In genomic region chr2:28143417-28144045, GRCm38 (mm10) we compare ENCODE assay signal across 35 mouse cellular contexts. TPM values are rescaled to one million over a fixed set of nuclear protein-coding genes. Genes with fewer than 3 reads are reported as not detected.
DNase-seq lines count a peak whose midpoint lies in the region; ATAC-seq lines count a peak whose summit lies in the region.
"Had no signal": no experiment of that assay in that cellular context is flagged by ENCODE, and none has a peak within 500 bp of the region (broad histone marks: within the 10 kb centered on the region; RNA-seq: fewer than 3 reads in every experiment).

No protein-coding gene starts in this region.

- H3K27me3 ChIP-seq in hindbrain, embryonic 12.5 days: no peaks in the 10 kb centered on the region
- H3K27me3 ChIP-seq in hindbrain, embryonic 16.5 days (replicated peaks; ENCODE audit: control insufficient read depth, insufficient read depth, low read length): no peaks in the 10 kb centered on the region
- H3K27me3 ChIP-seq in neural tube, embryonic 11.5 days (ENCODE audit: control insufficient read depth, insufficient read depth, low read length): no peaks in the 10 kb centered on the region
- no peaks in the 10 kb centered on the region for H3K27me3 ChIP-seq in neural tube, embryonic 15.5 days (replicated peaks)
- no peaks in the 10 kb centered on the region for H3K27me3 ChIP-seq in embryonic facial prominence, embryonic 10.5 days (replicated peaks; ENCODE audit: low read depth, poor library complexity, severe bottlenecking)
- H3K27me3 ChIP-seq: forebrain, embryonic 15.5 days; limb, embryonic 12.5 days; lung, embryonic 15.5 days had no signal

- WGBS in hindbrain, embryonic 12.5 days: 63% methylated on average over 13 of the region's 13 CpGs
- WGBS in hindbrain, embryonic 16.5 days: 65% methylated on average over 13 of the region's 13 CpGs
- 57% methylated on average over 13 of the region's 13 CpGs for WGBS in neural tube, embryonic 11.5 days
- 59% methylated on average over 13 of the region's 13 CpGs for WGBS in neural tube, embryonic 15.5 days
- 66% methylated on average over 13 of the region's 13 CpGs for WGBS in embryonic facial prominence, embryonic 10.5 days

- no peak overlapping the region for H3K9ac ChIP-seq in hindbrain, embryonic 12.5 days
- H3K9ac ChIP-seq in hindbrain, embryonic 16.5 days (ENCODE audit: low read depth, low read length): no peak overlapping the region
- H3K9ac ChIP-seq in neural tube, embryonic 11.5 days (ENCODE audit: low read length): no peak overlapping the region
- no peak overlapping the region for H3K9ac ChIP-seq in neural tube, embryonic 15.5 days (replicated peaks)
- H3K9ac ChIP-seq: forebrain, embryonic 15.5 days; heart, embryonic 12.5 days; limb, embryonic 12.5 days; lung, embryonic 15.5 days had no signal

- no peak overlapping the region for H3K4me3 ChIP-seq in hindbrain, embryonic 12.5 days
- H3K4me3 ChIP-seq in hindbrain, embryonic 16.5 days (ENCODE audit: low read length): no peak overlapping the region
- no peak overlapping the region for H3K4me3 ChIP-seq in neural tube, embryonic 11.5 days (ENCODE audit: low read depth, low read length)
- H3K4me3 ChIP-seq in neural tube, embryonic 15.5 days (replicated peaks): no peak overlapping the region
- no peak overlapping the region for H3K4me3 ChIP-seq in embryonic facial prominence, embryonic 10.5 days
- H3K4me3 ChIP-seq: forebrain, embryonic 15.5 days; gastrocnemius, adult 2 months; heart, embryonic 12.5 days; limb, embryonic 12.5 days; lung, embryonic 15.5 days had no signal

- no peak overlapping the region for H3K4me2 ChIP-seq in hindbrain, embryonic 12.5 days (replicated peaks)
- H3K4me2 ChIP-seq in hindbrain, embryonic 16.5 days (ENCODE audit: low read length): no peak overlapping the region
- H3K4me2 ChIP-seq in neural tube, embryonic 11.5 days (ENCODE audit: low read depth): no peak overlapping the region
- no peak overlapping the region for H3K4me2 ChIP-seq in neural tube, embryonic 15.5 days
- H3K4me2 ChIP-seq: forebrain, embryonic 15.5 days; heart, embryonic 12.5 days; limb, embryonic 12.5 days; liver, embryonic 11.5 days; lung, embryonic 15.5 days; midbrain, embryonic 11.5 days had no signal

- H3K36me3 ChIP-seq in hindbrain, embryonic 12.5 days: no peaks in the 10 kb centered on the region
- H3K36me3 ChIP-seq in hindbrain, embryonic 16.5 days (ENCODE audit: control insufficient read depth, insufficient read depth, low read length): no peaks in the 10 kb centered on the region
- no peaks in the 10 kb centered on the region for H3K36me3 ChIP-seq in neural tube, embryonic 11.5 days (ENCODE audit: control insufficient read depth, insufficient read depth, low read length)
- H3K36me3 ChIP-seq in neural tube, embryonic 15.5 days: no peaks in the 10 kb centered on the region
- H3K36me3 ChIP-seq in embryonic facial prominence, embryonic 10.5 days (replicated peaks): no peaks in the 10 kb centered on the region
- H3K36me3 ChIP-seq: forebrain, embryonic 15.5 days; heart, embryonic 12.5 days; limb, embryonic 12.5 days; lung, embryonic 15.5 days had no signal

- H3K27ac ChIP-seq in hindbrain, embryonic 12.5 days: peak overlapping the region; percentile 30; the same call in 1 of the 2 replicates
- H3K27ac ChIP-seq in hindbrain, embryonic 16.5 days (ENCODE audit: low read depth, low read length): no peak overlapping the region
- H3K27ac ChIP-seq in neural tube, embryonic 11.5 days (ENCODE audit: low read depth, low read length): no peak overlapping the region
- no peak overlapping the region for H3K27ac ChIP-seq in neural tube, embryonic 15.5 days (replicated peaks)
- H3K27ac ChIP-seq in embryonic facial prominence, embryonic 10.5 days (replicated peaks): peak overlapping the region; percentile 40; the same call in 1 of the 2 replicates
- H3K27ac ChIP-seq: forebrain, embryonic 15.5 days; gastrocnemius, adult 2 months; limb, embryonic 12.5 days; lung, embryonic 15.5 days; stomach, postnatal 0 days had no signal

- ATAC-seq in hindbrain, embryonic 12.5 days (ENCODE audit: low FRiP score): no peak
- ATAC-seq in hindbrain, embryonic 16.5 days: no peak
- ATAC-seq in neural tube, embryonic 11.5 days (ENCODE audit: insufficient read depth, low FRiP score, low TSS enrichment): no peak
- no peak for ATAC-seq in neural tube, embryonic 15.5 days (ENCODE audit: low FRiP score)
- ATAC-seq: activated CD4-positive, CD25-positive, alpha-beta regulatory T cell, adult 4 months; forebrain, embryonic 15.5 days had no signal

- peak; percentile 43 for DNase-seq in neural tube, embryonic 11.5 days (ENCODE audit: low spot score)
- DNase-seq in embryonic facial prominence, embryonic 10.5 days (ENCODE audit: low spot score): no peak
- no peak for DNase-seq in frontal cortex, adult 2 months (ENCODE audit: extremely low spot score in 1 of 2, low spot score in 1 of 2)
- DNase-seq in heart, adult 8-10 months (ENCODE audit: low spot score): no peak
- DNase-seq: adrenal gland, adult 2 months; B cell, adult 2 months; cerebellum, adult 18-20 months; cerebellum, postnatal 14 days; gastrocnemius, adult 2 months; gastrocnemius, postnatal 36 days; heart, postnatal 4 days; kidney, adult 11 months; kidney, postnatal 14 days; right cerebral cortex, postnatal 4 days; thymus, adult 18-20 months; thymus, postnatal 25 days had no signal

- no peaks in the 10 kb centered on the region for H3K9me3 ChIP-seq in hindbrain, embryonic 12.5 days (replicated peaks)
- H3K9me3 ChIP-seq in hindbrain, embryonic 16.5 days (ENCODE audit: control insufficient read depth, low read length): no peaks in the 10 kb centered on the region
- H3K9me3 ChIP-seq in neural tube, embryonic 11.5 days (ENCODE audit: control insufficient read depth, low read length): no peaks in the 10 kb centered on the region
- no peaks in the 10 kb centered on the region for H3K9me3 ChIP-seq in neural tube, embryonic 15.5 days (replicated peaks)
- 0 out of 2 replicates have a peak, but pooled peaks cover 4% of the 10 kb centered on the region for H3K9me3 ChIP-seq in embryonic facial prominence, embryonic 10.5 days
- H3K9me3 ChIP-seq: forebrain, embryonic 15.5 days; limb, embryonic 12.5 days; lung, embryonic 15.5 days had no signal

- peaks cover 31% of the 10 kb centered on the region for H3K4me1 ChIP-seq in hindbrain, embryonic 12.5 days
- peaks cover 2% of the 10 kb centered on the region for H3K4me1 ChIP-seq in hindbrain, embryonic 16.5 days (ENCODE audit: control insufficient read depth, insufficient read depth, low read depth, low read length)
- peaks cover 4% of the 10 kb centered on the region; the same call in 1 of the 2 replicates for H3K4me1 ChIP-seq in neural tube, embryonic 11.5 days (ENCODE audit: control insufficient read depth, insufficient read depth, low read length)
- peaks cover 12% of the 10 kb centered on the region for H3K4me1 ChIP-seq in neural tube, embryonic 15.5 days
- peaks cover 40% of the 10 kb centered on the region for H3K4me1 ChIP-seq in embryonic facial prominence, embryonic 10.5 days

RNA-seq across cellular contexts. Expression of gene Olfm1, which starts 49.3 kb away (rescaled TPM):
- polyA plus RNA-seq in hindbrain, embryonic 12.5 days (2016; fragmentation: Nextera tagmentation; extraction: Ambion mirVana): 189 and 191 TPM in 2 replicates
- 320 and 328 TPM in 2 replicates for polyA plus RNA-seq in hindbrain, embryonic 16.5 days (2015; fragmentation: Nextera tagmentation; extraction: Ambion mirVana)
- polyA plus RNA-seq in neural tube, embryonic 11.5 days (2014; fragmentation: Nextera tagmentation; extraction: Ambion mirVana): 111 and 118 TPM in 2 replicates
- polyA plus RNA-seq in neural tube, embryonic 15.5 days (2015; fragmentation: Nextera tagmentation; extraction: Ambion mirVana): 296 and 363 TPM in 2 replicates
- 16.8 and 20.4 TPM in 2 replicates for polyA plus RNA-seq in embryonic facial prominence, embryonic 10.5 days (2016; fragmentation: Nextera tagmentation; extraction: Ambion mirVana)
- polyA plus RNA-seq in frontal cortex, adult 2 months (2012; rRNA removed): 1,241 and 1,286 TPM in 2 replicates
- total RNA-seq in heart, adult 8-10 months (2022): 10 to 100 TPM in 3 of 4 experiments, 1 to 10 TPM in 1; 7.3 to 10.8 (median 10.6) TPM

RNA-seq across cellular contexts. Expression of gene Fcnb, which starts 58.8 kb away (rescaled TPM):
- 0.46 and 0.66 TPM in 2 replicates for polyA plus RNA-seq in hindbrain, embryonic 12.5 days (2016; fragmentation: Nextera tagmentation; extraction: Ambion mirVana)
- not detected in 2 replicates for polyA plus RNA-seq in hindbrain, embryonic 16.5 days (2015; fragmentation: Nextera tagmentation; extraction: Ambion mirVana)
- polyA plus RNA-seq in neural tube, embryonic 11.5 days (2014; fragmentation: Nextera tagmentation; extraction: Ambion mirVana): 0.28 TPM in 1 of 2 replicates, not detected in the other
- polyA plus RNA-seq in neural tube, embryonic 15.5 days (2015; fragmentation: Nextera tagmentation; extraction: Ambion mirVana): 0.52 TPM in 1 of 2 replicates, not detected in the other
- not detected in 2 replicates for polyA plus RNA-seq in embryonic facial prominence, embryonic 10.5 days (2016; fragmentation: Nextera tagmentation; extraction: Ambion mirVana)
- polyA plus RNA-seq in frontal cortex, adult 2 months (2012; rRNA removed): 0.11 TPM in 1 of 2 replicates, not detected in the other
- total RNA-seq in heart, adult 8-10 months (2022): not detected
- total RNA-seq: adrenal gland, adult 2 months; adrenal gland, postnatal 36 days; gastrocnemius, adult 2 months; gastrocnemius, postnatal 36 days; heart, adult 18-20 months; heart, postnatal 4 days; layer of hippocampus, adult 18-20 months; layer of hippocampus, postnatal 10 days; left cerebral cortex, adult 18-20 months; left cerebral cortex, postnatal 14 days; neutrophil, adult 5-6 weeks had no signal
- polyA plus RNA-seq: activated CD4-positive, CD25-positive, alpha-beta regulatory T cell, adult 4 months; adrenal gland, adult 2 months; heart, postnatal 0 days; limb, embryonic 12.5 days had no signal

Comparison
In these comparisons a context has a peak if more than half of its experiments do, and no peak if none do; other contexts are left out.
1. H3K27ac ChIP-seq: peak in hindbrain, embryonic 12.5 days (single experiment) and embryonic facial prominence, embryonic 10.5 days (single experiment); none in hindbrain, embryonic 16.5 days (single experiment), neural tube, embryonic 11.5 days (single experiment) and neural tube, embryonic 15.5 days (single experiment).